Mouse (Mus musculus): ENCODE data around the gene Hsd17b10.

Hsd17b10 gene

GRCm38 (mm10) chrX:152001737-152002710, at the start of gene Hsd17b10:
Gene Hsd17b10 (plus strand): TSS chrX:152001845.
- peak; percentile 60 for DNase-seq (ENCODE audit: low spot score)

- DNase-seq (ENCODE audit: low spot score) = no peak
Observed at GRCm38 (mm10) chrX:151999006-151999710, 2.5 kb upstream of the Hsd17b10 start.

GRCm38 (mm10) chrX:152001182-152001684, 412 bp upstream of the Hsd17b10 start:
- no peak for DNase-seq (ENCODE audit: low spot score)

GRCm38 (mm10) chrX:152002865-152003264, 1.2 kb downstream of the Hsd17b10 start:
- no peak for DNase-seq (ENCODE audit: low spot score)

- DNase-seq (ENCODE audit: low spot score) = no peak
Observed at GRCm38 (mm10) chrX:152007863-152008262, 6.2 kb downstream of the Hsd17b10 start.

- no peak for DNase-seq (ENCODE audit: low spot score)
Observed at GRCm38 (mm10) chrX:152015752-152016150, 14.1 kb downstream of the Hsd17b10 start.

- peak; percentile 72 for DNase-seq (ENCODE audit: low spot score)
Observed at GRCm38 (mm10) chrX:152016151-152017145, 14.8 kb downstream of the Hsd17b10 start, which contains the start of the genes Ribc1 and Smc1a. Gene Ribc1 (minus strand): TSS chrX:152016295. Gene Smc1a (plus strand): TSS chrX:152016428.

GRCm38 (mm10) chrX:152017186-152017585, 15.5 kb downstream of the Hsd17b10 start:
- DNase-seq (ENCODE audit: low spot score) = no peak

- DNase-seq (ENCODE audit: low spot score) = no peak
Observed at GRCm38 (mm10) chrX:152019294-152019693, 17.6 kb downstream of the Hsd17b10 start.

- DNase-seq (ENCODE audit: low spot score) = no peak
Observed at GRCm38 (mm10) chrX:152039865-152040264, 38.2 kb downstream of the Hsd17b10 start.

- DNase-seq (ENCODE audit: low spot score) = no peak
Observed at GRCm38 (mm10) chrX:152047230-152047629, 45.6 kb downstream of the Hsd17b10 start.

- DNase-seq (ENCODE audit: low spot score) = no peak
Observed at GRCm38 (mm10) chrX:152052546-152052945, 50.9 kb downstream of the Hsd17b10 start.

All from urinary bladder, postnatal 25 days (tissue).